Mouse (Mus musculus) forebrain, embryonic 14.5 days (tissue): ENCODE data around the gene S100b. TPM values are rescaled to one million over a fixed set of nuclear protein-coding genes. Genes with fewer than 3 reads are reported as not detected.

ENCODE experiments used
- microRNA counts: library from miRNA; unstranded; fragments of <30 nt; microRNA quantifications from one replicate; lab custom pipeline; 2016
- microRNA-seq: library from miRNA; unstranded; fragments of <30 nt; microRNA quantifications from one replicate; pipeline ENCODE4, GENCODE M21; 2016
- polyA plus RNA-seq: library from polyadenylated mRNA; unstranded; fragments of >200 nt; fragmentation: Nextera tagmentation; extraction: Ambion mirVana; gene quantifications from 2 replicates; pipeline ENCODE4 v1.2.1, GENCODE M21; 2014

The S100b gene
- polyA plus RNA-seq, 1 experiment from 2014 or later, result 0.42 TPM

MicroRNA genes within 50 kb of the gene (microRNA counts, 519-probe panel; counts per million panel counts)
- microRNA mmu-miR-678 (lab: Ali Mortazavi, UCI), result 2,866 counts per million, percentile 22 among the panel's probes with 10 or more counts

Small RNA genes lying within 50 kb of the gene (microRNA-seq; reads per million reads assigned to microRNA genes)
- not detected for gene Mir678

Other genes with a start within 250 kb of the S100b start
- 11.7 and 12.2 TPM in 2 replicates for gene Zfp280b, start 221.2 kb upstream of the S100b start, polyA plus RNA-seq
- gene Slc5a4b, start 142.9 kb upstream of the S100b start, polyA plus RNA-seq, result not detected in 2 replicates
- gene Slc5a4a, start 106.4 kb upstream of the S100b start, polyA plus RNA-seq, result not detected in 2 replicates
- 279 and 307 TPM in 2 replicates for gene Prmt2, start 16.0 kb upstream of the S100b start, polyA plus RNA-seq
- 5.6 and 6.9 TPM in 2 replicates for gene Dip2a, start 91.4 kb downstream of the S100b start, polyA plus RNA-seq
- not detected in 2 replicates for gene AC141477.1, start 186.6 kb downstream of the S100b start, polyA plus RNA-seq
- 9.6 and 10.5 TPM in 2 replicates for gene Pcnt, start 188.9 kb downstream of the S100b start, polyA plus RNA-seq
- not detected in 2 replicates for gene 2610028H24Rik, start 195.2 kb downstream of the S100b start, polyA plus RNA-seq
- 65.3 and 73.1 TPM in 2 replicates for gene Mcm3ap, start 215.1 kb downstream of the S100b start, polyA plus RNA-seq
- 4.6 and 5.2 TPM in 2 replicates for gene Ybey, start 215.3 kb downstream of the S100b start, polyA plus RNA-seq